Mouse (Mus musculus) mouse trophoblast stem cell (cell line): Measurements from ENCODE around the gene Fbll1.

Source experiments
- in situ Hi-C, 2 experiments: fragments of 300-500 bp; cut with MseI, MboI; formaldehyde crosslinking; loops; 2 replicates in 1 of 2; 3 replicates in 1 of 2; pipeline ENCODE4 v1.15.1; 2025

Gene Fbll1

GRCm38 (mm10) chr11:35784002-35784401, 14.7 kb downstream of the Fbll1 start:
- in situ Hi-C loops = no loop called here

DNA sequence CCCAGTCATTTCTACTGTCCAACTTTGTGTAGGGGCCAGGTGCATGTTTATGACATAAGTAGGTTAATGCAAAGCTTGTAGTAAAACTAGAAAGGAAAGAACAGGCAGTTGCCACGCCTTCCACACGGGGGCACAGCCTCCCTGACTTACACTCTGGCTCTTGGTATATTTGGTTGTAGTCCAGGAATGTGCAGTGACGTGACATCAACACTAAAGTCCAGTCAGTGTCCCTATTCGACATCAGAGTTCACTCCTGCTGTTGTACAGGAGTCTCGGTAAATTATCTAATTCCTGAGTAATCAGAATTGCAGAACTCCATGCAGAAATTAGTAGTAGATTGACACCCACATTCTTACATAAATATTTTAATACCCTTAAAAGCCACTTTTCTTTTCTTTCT, 15.6 kb downstream of the Fbll1 start:
- in situ Hi-C loops = no loop called here

GRCm38 (mm10) chr11:35782444-35782843, 16.2 kb downstream of the Fbll1 start:
- in situ Hi-C loops = no loop called here

DNA sequence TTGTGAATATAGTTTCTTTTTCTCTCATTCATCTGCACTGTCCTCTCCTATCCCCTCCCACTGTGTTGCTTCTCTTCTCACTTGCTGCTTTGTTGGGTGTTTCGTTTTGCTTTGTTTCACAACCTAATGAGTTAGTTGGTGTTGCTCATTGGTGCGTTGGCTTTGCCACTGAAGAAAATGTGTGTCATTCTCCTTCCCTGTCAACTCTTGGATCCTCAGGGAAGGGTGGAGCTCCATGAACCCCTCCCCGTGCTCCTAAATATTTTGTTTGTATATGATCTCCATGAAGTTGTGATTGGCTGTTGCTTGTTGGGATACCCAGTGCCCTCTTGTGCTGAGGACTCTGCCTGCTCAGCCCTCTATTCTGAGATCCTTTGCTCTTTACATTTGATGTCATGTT, 18.3 kb downstream of the Fbll1 start:
- in situ Hi-C loops = no loop called here

- in situ Hi-C loops = no loop called here
Observed at GRCm38 (mm10) chr11:35776452-35776851, 22.2 kb downstream of the Fbll1 start.

GRCm38 (mm10) chr11:35775606-35776005, 23.1 kb downstream of the Fbll1 start:
- in situ Hi-C loops = no loop called here

DNA sequence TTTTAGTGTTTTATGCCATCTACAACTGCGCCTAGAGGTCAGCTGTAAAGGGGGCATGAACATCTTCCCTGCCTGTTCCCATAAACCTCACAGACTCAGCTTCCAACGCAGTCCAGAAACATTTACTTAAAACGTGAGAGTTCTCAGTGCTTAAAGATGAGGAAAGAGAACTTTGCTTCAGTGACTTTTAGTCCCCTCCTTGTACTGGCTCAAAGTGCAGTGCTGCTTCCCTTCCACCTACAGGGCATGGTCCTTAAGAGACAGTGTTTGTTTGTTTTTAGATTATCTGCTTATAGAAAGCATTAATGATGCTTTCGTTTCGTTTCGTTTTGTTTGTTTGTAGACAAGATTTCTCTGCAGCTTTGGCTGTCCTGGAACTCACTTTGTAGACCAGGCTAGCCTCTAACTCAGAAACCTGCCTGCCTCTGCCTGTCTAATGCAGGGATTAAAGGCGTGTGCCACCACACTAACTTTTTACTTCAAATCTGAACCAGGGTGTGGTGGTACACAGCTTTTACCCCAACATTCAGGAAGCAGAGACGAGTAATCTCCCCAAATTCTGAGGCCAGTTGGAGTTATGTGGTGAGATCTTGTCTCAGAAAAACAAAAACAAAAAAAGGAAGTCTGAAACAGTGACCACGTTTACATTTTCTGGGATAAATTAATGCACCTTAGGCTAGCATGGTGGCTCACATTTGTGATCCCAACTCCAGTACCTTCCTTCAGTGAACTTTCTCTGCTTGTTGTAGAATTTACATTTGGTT, 27.8 kb downstream of the Fbll1 start:
- in situ Hi-C loops = no loop called here

DNA sequence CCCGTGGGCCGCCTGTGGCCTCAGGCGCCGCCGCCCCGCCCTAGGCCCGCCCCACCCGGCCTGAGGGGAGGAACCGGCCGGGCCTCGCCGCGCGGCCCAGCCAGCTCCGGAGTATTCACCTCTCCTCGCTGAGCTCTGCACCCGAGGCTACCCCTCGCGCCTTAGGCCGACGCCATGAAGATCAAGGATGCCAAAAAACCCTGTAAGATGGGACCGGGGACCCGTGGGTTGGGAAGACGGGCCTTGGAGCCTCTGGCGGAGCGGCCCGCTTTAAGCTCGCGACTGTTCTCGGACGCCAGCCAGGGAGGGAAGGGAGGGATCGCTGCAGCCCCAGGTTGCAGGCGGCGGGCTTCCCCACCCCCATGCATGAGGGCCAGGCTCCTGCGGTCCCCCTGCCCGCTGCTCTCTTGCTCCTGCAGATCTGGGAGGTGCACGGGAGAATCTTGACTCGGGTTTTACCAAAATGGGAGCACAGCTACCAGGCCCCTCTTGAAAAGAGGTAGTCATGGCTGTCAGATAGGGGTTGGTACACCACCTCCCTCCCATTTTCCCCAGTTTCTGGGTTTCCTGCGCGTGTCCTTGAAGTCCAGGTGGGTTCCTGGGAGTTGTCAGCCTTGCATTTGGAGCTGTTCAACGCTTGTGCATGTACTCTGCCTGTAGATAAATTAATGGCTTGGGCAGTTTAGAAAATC, 28.8 kb downstream of the Fbll1 start:
- in situ Hi-C loops = no loop called here

DNA sequence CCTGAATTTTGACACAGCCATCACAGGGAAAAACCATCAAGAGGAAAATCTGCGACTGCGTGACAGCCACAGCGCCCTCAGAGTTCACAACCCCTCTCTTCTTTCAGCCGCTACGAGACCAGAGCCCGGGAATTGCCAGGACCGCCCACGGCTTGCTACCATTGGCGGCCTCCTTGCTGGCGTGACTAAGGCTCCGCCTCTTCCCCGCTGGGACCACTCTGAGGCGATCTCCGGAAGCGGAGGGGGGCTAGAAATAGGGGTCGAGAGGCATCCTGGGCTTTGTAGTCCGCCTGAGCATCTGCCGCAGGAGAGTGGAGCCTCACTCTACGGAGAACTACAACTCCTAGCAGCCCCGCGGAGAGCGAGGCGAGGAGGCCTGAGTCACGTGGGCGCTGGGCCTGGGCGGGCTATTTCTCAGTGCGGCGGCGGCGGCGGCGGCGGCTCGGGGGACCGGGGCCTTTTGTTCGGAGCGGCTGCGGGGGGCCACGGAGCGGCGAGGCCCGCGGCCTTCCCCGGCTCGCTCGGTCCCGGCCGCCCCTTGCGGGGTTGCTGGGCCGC, 29.4 kb downstream of the Fbll1 start, which contains the start of gene Pank3:
Pank3 (plus strand) TSS at position 297 of the 558 bp plus-strand sequence.
- in situ Hi-C loops = no loop called here

DNA sequence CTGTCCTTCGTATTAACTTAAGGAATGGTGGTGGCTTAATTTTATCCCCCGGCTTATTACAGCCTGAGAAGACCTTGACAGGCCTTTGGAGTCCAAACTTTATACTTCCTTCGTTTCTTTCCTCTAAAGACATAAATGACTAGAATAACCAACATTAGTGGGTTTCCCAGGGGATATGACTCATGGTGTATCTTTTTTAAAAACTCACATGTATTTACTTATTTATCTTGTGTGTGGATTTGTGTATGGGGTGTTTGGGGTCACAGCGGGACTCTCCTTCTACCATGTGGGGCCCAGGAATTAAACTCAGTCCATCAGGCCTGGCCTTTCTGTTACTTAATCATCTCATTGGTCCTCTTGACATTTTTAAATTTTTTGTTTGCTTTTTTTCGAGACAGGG, 31.8 kb downstream of the Fbll1 start:
- in situ Hi-C loops = no loop called here

GRCm38 (mm10) chr11:35760627-35761003, 38.1 kb downstream of the Fbll1 start:
- in situ Hi-C loops = no loop called here

GRCm38 (mm10) chr11:35760001-35760626, 38.6 kb downstream of the Fbll1 start:
- in situ Hi-C loops = no loop called here

- in situ Hi-C loops = no loop called here
Observed at GRCm38 (mm10) chr11:35756411-35757303, 42.0 kb downstream of the Fbll1 start.

DNA sequence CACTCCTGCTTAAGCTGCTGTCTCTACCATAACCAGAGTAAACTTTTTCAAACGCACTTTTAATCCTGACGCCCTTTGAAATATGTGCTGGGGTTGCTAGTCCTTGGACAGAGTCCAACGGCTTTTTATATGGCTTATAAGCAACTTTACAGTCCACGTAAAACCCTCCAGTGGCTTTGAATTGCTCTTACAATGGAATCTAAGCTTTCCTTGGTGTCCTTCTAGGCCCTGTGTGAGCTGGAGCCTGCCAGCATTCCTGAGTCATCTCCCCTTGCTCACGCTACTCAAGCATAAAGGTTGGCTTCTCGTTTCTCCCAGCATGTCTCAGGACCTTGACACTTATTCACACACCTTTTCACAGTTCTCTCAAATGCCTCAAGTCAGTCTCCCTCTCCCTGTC, 43.1 kb downstream of the Fbll1 start:
- in situ Hi-C loops = no loop called here

GRCm38 (mm10) chr11:35754906-35755418, 43.7 kb downstream of the Fbll1 start:
- in situ Hi-C loops = no loop called here

- in situ Hi-C loops = no loop called here
Observed at GRCm38 (mm10) chr11:35750578-35750977, 48.1 kb downstream of the Fbll1 start.
